Mouse (Mus musculus): ENCODE measurements at regions not wholly inside any gene's neighbourhood (a gene's known extent, or its start where the extent isn't known, plus 50 kb on each side); places are given as distances from the start of the nearest gene placed in this dataset.

DNA sequence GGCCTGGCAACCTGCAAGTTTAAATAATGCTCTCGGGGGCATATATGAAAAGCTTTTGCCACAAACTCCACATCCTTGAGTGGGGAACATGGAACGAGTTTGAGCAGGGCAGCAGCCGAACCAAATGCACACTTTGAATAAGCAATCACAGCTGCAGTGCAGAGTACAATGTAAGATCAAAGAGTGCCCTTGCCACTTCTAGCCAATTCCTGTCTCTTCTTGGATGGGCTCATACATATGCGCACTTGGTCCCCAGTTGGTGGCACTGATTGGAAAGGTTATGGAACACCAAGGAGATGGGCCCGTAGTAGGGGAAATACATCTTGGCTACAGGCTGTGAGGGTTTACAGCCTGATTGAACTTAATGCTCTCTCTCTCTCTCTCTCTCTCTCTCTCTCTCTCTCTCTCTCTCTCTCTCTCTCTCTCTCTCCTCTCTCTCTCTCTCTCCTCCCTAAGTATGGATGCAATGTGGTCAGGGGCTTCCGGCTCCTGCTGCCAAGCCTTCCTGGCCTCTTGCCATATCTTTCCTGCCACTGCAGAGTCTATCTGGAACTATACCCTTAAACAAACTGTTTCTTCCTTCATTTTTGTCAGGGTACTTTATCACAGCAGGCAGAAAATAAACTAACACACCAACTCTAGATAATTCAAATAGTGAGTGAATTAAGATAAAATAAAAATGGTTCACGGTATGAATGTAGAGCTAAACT, 88.6 kb upstream of the Mbnl3 start:
- no peak overlapping the region for H3K27ac ChIP-seq
- ATAC-seq (ENCODE audit: insufficient number of reproducible peaks, low FRiP score, low TSS enrichment, low read depth), result no peak
- H3K36me3 ChIP-seq, result no peaks in the 10 kb centered on the region
- 75% methylated on average over 7 of the region's 7 CpGs for WGBS
- no peak overlapping the region for H3K9ac ChIP-seq
- H3K4me3 ChIP-seq, result no peak overlapping the region
- no peak overlapping the region for H3K4me2 ChIP-seq
- H3K9me3 ChIP-seq, result no peaks in the 10 kb centered on the region
- no peaks in the 10 kb centered on the region for H3K4me1 ChIP-seq
- 0 out of 2 replicates have a peak, but pooled peaks cover 4% of the 10 kb centered on the region for H3K27me3 ChIP-seq

DNA sequence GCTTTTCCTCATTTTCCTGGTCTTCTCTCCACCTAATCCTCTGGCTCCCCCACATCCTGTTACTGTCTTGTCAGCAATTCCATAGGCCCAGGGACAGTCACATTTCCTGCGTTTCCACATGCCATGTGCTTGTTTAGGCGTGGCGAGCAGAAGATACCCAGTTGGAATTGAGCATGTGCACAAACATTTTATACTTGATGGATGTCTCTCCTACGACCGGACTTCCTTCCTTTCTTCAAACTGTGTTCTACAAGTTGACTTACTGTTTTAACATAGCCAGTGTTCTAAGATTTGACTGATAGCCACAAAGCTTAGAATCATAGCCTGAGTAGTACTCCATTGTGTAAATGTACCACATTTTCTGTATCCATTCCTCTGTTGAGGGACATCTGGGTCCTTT, 86.0 kb upstream of the Mbnl3 start:
- WGBS, result 82% methylated on average over 5 of the region's 5 CpGs
- no peak overlapping the region for H3K27ac ChIP-seq
- H3K4me3 ChIP-seq, result no peak overlapping the region
- H3K9ac ChIP-seq, result no peak overlapping the region
- H3K27me3 ChIP-seq, result no peaks in the 10 kb centered on the region
- H3K9me3 ChIP-seq, result no peaks in the 10 kb centered on the region
- no peaks in the 10 kb centered on the region for H3K4me1 ChIP-seq
- no peak overlapping the region for H3K4me2 ChIP-seq
- no peak for ATAC-seq (ENCODE audit: insufficient number of reproducible peaks, low FRiP score, low TSS enrichment, low read depth)
- H3K36me3 ChIP-seq, result no peaks in the 10 kb centered on the region

DNA sequence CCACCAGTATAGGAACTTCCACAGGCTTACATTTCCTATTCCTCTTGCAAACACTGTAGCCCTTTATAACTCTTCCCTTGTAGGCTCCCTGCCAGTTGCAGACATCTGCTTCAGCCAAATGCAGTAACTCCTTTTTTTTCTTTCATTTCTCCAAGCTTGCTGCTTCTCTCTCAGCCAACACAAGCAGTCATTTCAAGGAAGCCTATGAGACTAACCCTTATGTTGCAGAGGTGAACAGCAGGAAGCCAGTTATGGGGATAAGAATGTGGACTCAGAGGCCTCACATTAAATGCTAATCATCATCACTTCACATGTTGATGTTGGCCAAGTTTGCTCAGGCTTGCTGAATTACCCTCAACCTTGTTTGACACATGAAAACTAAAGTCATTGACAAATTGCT, 71.9 kb upstream of the Mbnl3 start:
- Histone ChIP-seq H3K27me3 (no peaks in the 10 kb centered on the region), H3K4me3 (no peak overlapping the region), H3K9ac (no peak overlapping the region), H3K27ac (no peak overlapping the region), H3K9me3 (no peaks in the 10 kb centered on the region), H3K4me1 (no peaks in the 10 kb centered on the region), H3K36me3 (no peaks in the 10 kb centered on the region), H3K4me2 (no peak overlapping the region)
- ATAC-seq (ENCODE audit: insufficient number of reproducible peaks, low FRiP score, low TSS enrichment, low read depth), result 0 out of 2 replicates have a peak, but pooled peaks have one; percentile 52

DNA sequence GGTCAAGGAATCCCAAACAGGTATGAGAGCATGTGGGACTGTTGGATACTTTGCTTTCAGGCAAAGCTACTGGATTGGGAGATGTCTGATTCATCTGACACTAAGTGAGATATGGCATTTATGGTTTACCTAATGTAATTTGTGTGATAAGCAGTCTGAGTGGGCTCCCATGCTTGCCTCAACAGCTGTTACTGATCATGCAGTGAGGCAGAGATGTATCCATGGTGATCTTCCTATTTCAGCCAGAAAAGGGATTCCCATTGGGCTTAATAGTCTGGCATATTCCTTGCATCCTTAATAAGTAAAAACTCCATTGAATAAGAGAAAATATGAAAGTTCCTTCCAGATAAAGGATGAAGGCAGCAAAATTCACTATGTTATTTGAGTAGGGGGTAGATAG, 58.4 kb upstream of the Mbnl3 start:
- ATAC-seq (ENCODE audit: insufficient number of reproducible peaks, low FRiP score, low TSS enrichment, low read depth), result no peak
- Histone ChIP-seq H3K4me1 (no peaks in the 10 kb centered on the region), H3K4me3 (no peak overlapping the region), H3K4me2 (no peak overlapping the region), H3K27me3 (no peaks in the 10 kb centered on the region), H3K9ac (no peak overlapping the region), H3K27ac (no peak overlapping the region), H3K9me3 (no peaks in the 10 kb centered on the region), H3K36me3 (no peaks in the 10 kb centered on the region)

Data from limb, embryonic 15.5 days (tissue).